Mouse (Mus musculus): ENCODE results near the gene Fgfbp3. TPM values are rescaled to one million over a fixed set of nuclear protein-coding genes. Genes with fewer than 3 reads are reported as not detected.
A peak's percentile ranks its signal among the peaks of the same experiment; 100 is the strongest.

Fgfbp3 gene
- polyA plus RNA-seq, 1 experiment from 2014 or later = 72.7 TPM

DNA sequence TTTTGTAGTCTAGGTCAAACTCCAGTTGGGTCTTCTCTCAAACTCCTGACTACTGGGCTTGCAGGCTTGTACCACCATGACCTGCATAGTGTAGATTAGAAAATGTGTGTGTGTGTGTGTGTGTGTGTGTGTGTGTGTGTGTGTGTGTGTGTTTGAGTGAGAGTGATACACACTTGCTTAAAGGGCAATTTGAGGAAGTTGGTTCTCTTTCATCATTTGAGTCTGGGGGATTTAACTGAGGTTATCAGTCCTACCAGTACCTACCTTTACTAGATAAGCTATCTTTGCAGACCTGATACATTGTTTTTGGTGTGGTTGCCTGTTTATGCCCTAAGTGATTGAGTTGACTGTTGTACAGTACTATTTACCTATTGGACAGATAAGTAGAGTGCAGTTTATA, 12.7 kb upstream of the Fgfbp3 start:
- no peak overlapping the region for H3K4me2 ChIP-seq (replicated peaks)
- no peak for ATAC-seq (ENCODE audit: low FRiP score)
- no peaks in the 10 kb centered on the region for H3K9me3 ChIP-seq (ENCODE audit: control insufficient read depth, low read length)
- H3K4me3 ChIP-seq (replicated peaks; ENCODE audit: low read length) = no peak overlapping the region
- no peak for DNase-seq (ENCODE audit: low spot score)
- H3K36me3 ChIP-seq (replicated peaks; ENCODE audit: control insufficient read depth, insufficient read depth) = no peaks in the 10 kb centered on the region
- H3K4me1 ChIP-seq (replicated peaks; ENCODE audit: control insufficient read depth, insufficient read depth, low read length) = peaks cover 5% of the 10 kb centered on the region; the same call in 1 of the 2 replicates
- no peak overlapping the region for H3K9ac ChIP-seq
- H3K27me3 ChIP-seq (ENCODE audit: control insufficient read depth, insufficient read depth, low read length) = no peaks in the 10 kb centered on the region
- no peak overlapping the region for H3K27ac ChIP-seq

DNA sequence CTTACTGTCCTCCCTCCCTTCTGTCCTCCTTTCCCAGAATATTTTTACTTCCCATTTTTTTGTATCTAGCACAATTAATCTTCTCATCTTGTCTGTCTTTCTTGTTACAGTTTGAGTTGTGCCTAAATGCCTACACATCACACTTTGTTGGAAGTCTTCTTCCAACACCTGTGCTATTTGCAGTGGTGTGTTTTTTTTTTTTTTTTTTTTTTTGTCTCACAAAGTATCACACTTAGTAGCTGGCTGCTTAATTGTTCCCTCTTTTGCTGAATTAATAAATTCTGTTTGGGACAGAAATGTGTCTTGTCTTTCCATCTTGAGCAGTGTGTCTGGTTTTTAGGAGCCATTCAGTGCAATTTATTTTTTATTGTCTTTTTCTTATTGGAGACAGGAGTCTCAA, 10.4 kb upstream of the Fgfbp3 start:
- no peak for ATAC-seq (ENCODE audit: low FRiP score)
- H3K27me3 ChIP-seq (ENCODE audit: control insufficient read depth, insufficient read depth, low read length) = no peaks in the 10 kb centered on the region

DNA sequence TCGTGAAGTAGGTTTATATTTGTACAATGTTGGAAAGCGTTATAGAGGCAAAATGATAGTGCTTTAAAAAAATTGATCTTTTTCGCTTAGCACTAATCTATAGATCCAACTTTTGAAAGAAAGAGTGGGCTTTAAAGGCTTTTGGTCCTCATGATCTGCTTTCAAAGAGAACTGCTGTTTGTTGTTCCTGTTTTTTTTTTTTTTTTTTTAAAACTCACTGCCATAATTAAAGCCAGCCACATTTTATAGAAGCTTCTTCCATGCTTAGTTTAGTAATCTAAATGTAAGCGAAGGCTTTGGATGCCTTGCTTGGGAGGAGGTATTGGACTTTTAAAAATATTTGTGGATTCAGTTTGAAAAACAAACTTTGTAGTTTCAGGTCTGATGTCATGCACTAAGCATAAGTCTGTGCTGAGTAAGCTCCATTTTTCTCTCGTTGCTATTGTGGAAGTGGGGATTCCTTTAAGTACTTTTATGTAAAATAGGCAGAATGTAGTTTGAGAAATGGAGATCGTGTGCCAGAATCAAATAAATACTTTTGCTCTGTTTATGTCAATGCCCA, 8.5 kb upstream of the Fgfbp3 start:
- peak overlapping the region; percentile 96; the same call in 1 of the 2 replicates for H3K4me2 ChIP-seq (replicated peaks)
- peaks cover 17% of the 10 kb centered on the region for H3K4me1 ChIP-seq (replicated peaks; ENCODE audit: control insufficient read depth, insufficient read depth, low read length)
- no peak overlapping the region for H3K27ac ChIP-seq
- 86% methylated on average over 6 of the region's 6 CpGs for WGBS
- no peaks in the 10 kb centered on the region for H3K27me3 ChIP-seq (ENCODE audit: control insufficient read depth, insufficient read depth, low read length)
- no peak for DNase-seq (ENCODE audit: low spot score)
- ATAC-seq (ENCODE audit: low FRiP score) = no peak
- no peak overlapping the region for H3K9ac ChIP-seq
- no peaks in the 10 kb centered on the region for H3K36me3 ChIP-seq (replicated peaks; ENCODE audit: control insufficient read depth, insufficient read depth)
- H3K9me3 ChIP-seq (ENCODE audit: control insufficient read depth, low read length) = no peaks in the 10 kb centered on the region
- H3K4me3 ChIP-seq (replicated peaks; ENCODE audit: low read length) = no peak overlapping the region

More for the DNA sequence above, 10.4 kb upstream of the Fgfbp3 start:
- Histone ChIP-seq H3K36me3 (replicated peaks; ENCODE audit: control insufficient read depth, insufficient read depth) (no peaks in the 10 kb centered on the region), H3K4me3 (replicated peaks; ENCODE audit: low read length) (no peak overlapping the region), H3K9me3 (ENCODE audit: control insufficient read depth, low read length) (no peaks in the 10 kb centered on the region), H3K4me1 (replicated peaks; ENCODE audit: control insufficient read depth, insufficient read depth, low read length) (peaks cover 17% of the 10 kb centered on the region), H3K9ac (no peak overlapping the region), H3K4me2 (replicated peaks) (no peak overlapping the region), H3K27ac (no peak overlapping the region)
- no peak for DNase-seq (ENCODE audit: low spot score)

DNA sequence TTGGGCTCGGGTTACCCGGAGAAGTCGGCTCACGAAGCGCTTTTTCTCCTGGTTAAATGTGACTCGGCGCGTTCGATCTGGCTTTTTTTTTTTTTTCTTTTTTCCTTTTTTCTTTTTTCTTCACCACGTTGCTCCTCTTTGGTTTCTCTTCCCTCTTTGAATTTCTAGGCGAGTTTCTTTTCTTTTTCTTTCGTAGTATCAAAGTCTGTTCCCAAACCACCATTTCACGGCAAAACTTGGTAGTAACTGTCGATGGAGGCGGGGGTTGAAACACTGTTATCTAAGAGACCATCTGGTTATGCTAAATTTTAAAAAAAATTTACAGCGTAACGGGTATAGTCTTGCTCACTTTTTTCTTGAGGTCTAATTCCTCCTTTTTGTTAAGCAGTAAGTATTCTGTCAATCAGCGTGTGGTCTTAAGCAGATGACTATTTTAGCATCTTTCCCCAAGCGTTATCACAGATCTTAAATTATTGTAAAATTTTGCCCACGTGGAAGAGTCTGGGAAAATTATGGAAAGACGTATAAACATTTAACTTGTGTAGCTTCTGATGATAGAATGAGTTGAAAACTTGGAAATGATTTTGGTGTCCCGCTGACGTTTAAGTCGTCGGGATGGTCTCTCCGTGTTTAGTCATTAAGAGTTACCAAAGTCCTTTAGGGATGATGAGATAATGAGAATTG, 7.3 kb upstream of the Fgfbp3 start:
- peak overlapping the region; percentile 91 for H3K9ac ChIP-seq
- peak overlapping the region; percentile 75 for H3K4me3 ChIP-seq (replicated peaks; ENCODE audit: low read length)
- no peaks in the 10 kb centered on the region for H3K36me3 ChIP-seq (replicated peaks; ENCODE audit: control insufficient read depth, insufficient read depth)
- peak overlapping the region; percentile 96 for H3K4me2 ChIP-seq (replicated peaks)
- WGBS = 2% methylated on average over 26 of the region's 26 CpGs
- no peaks in the 10 kb centered on the region for H3K27me3 ChIP-seq (ENCODE audit: control insufficient read depth, insufficient read depth, low read length)
- ATAC-seq (ENCODE audit: low FRiP score) (no peak), DNase-seq (ENCODE audit: low spot score) (no peak)
- H3K27ac ChIP-seq = peak overlapping the region; percentile 89
- H3K4me1 ChIP-seq (replicated peaks; ENCODE audit: control insufficient read depth, insufficient read depth, low read length) = peaks cover 17% of the 10 kb centered on the region
- H3K9me3 ChIP-seq (ENCODE audit: control insufficient read depth, low read length) = no peaks in the 10 kb centered on the region

DNA sequence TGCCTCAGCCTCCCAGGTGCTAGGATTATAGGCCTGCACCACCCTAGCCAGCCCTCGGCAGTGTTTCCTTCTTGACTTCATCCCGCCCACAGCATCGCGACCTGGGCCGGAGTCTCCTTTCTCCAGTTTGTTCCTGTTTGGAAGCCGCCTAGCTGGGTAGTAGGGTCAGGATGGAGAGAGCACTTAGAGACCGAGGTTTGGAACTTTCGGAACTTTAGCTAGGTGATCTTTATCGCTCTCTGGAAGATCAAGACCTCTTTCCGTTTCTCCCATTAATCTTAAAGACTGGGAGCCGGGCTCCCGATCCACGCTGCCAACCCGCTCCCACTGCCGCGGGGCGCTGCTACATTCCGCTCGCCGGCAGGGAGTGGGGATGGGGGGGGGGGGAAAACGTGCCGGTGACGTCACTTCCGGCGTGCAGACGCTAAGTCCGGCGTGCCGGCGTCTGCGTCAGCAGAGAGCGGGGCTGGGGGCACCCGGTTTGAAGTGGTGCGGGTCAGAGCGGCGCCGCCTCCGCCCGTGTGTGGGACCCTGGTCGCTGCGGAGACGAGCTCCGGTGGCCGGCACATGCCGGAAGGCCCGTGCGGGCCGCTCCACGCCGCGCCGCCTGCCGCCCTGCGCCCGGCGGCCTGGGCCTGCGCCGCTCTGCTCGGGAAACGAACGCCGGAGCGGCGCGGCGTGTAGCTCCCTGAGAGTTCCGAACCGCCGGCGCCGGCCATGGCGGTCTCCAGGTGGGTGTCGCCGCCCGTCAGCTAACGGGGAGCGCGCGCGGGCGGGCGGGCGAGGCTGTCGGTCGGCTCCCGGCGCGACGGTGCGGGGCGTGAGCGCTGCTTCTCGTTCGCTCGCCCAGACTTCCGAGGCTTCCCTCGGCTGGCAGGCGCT, 6.5 kb upstream of the Fgfbp3 start, which contains the start of gene Btaf1:
TSS of gene Btaf1 (plus strand) at position 409 of the 882 bp plus-strand sequence.
- Histone ChIP-seq H3K4me1 (replicated peaks; ENCODE audit: control insufficient read depth, insufficient read depth, low read length) (peaks cover 17% of the 10 kb centered on the region), H3K9ac (peak within 1 kb of the TSS; percentile 91), H3K27ac (peak within 1 kb of the TSS; percentile 89), H3K27me3 (ENCODE audit: control insufficient read depth, insufficient read depth, low read length) (no peaks in the 10 kb centered on the region), H3K4me3 (replicated peaks; ENCODE audit: low read length) (peak within 1 kb of the TSS; percentile 75), H3K4me2 (replicated peaks) (peak within 1 kb of the TSS; percentile 96), H3K9me3 (ENCODE audit: control insufficient read depth, low read length) (no peaks in the 10 kb centered on the region), H3K36me3 (replicated peaks; ENCODE audit: control insufficient read depth, insufficient read depth) (no peaks in the 10 kb centered on the region)
- WGBS = under 1% methylated on average over 96 of the region's 98 CpGs
- DNase-seq (ENCODE audit: low spot score) (peak; percentile 88), ATAC-seq (ENCODE audit: low FRiP score) (peak; percentile 98)

DNA sequence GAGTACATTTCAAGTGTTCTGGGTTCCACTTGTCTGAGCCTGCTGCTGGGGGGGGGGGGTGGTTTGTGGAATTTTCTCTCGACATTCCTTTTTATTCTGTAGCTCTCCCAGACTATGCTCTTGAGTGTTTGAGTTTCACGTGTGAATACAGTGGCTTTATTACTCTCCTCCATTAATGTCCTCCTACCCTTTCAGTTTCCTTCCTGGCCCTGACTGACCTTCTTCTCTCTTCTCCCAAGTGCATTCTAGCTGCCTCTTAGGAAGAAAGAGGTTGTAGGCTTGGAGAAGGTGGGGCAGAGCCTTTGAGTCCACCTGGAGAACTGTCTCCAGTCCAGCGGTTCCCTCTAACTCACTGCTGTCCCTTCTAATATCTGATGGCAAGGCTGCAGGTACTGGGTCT, 3.5 kb upstream of the Fgfbp3 start:
- Histone ChIP-seq H3K27me3 (ENCODE audit: control insufficient read depth, insufficient read depth, low read length) (no peaks in the 10 kb centered on the region), H3K4me1 (replicated peaks; ENCODE audit: control insufficient read depth, insufficient read depth, low read length) (peaks cover 24% of the 10 kb centered on the region), H3K9ac (no peak overlapping the region), H3K9me3 (ENCODE audit: control insufficient read depth, low read length) (no peaks in the 10 kb centered on the region), H3K4me2 (replicated peaks) (no peak overlapping the region), H3K27ac (no peak overlapping the region), H3K36me3 (replicated peaks; ENCODE audit: control insufficient read depth, insufficient read depth) (no peaks in the 10 kb centered on the region), H3K4me3 (replicated peaks; ENCODE audit: low read length) (no peak overlapping the region)
- ATAC-seq (ENCODE audit: low FRiP score) (no peak), DNase-seq (ENCODE audit: low spot score) (no peak)
- 70% methylated on average over 3 of the region's 3 CpGs for WGBS

DNA sequence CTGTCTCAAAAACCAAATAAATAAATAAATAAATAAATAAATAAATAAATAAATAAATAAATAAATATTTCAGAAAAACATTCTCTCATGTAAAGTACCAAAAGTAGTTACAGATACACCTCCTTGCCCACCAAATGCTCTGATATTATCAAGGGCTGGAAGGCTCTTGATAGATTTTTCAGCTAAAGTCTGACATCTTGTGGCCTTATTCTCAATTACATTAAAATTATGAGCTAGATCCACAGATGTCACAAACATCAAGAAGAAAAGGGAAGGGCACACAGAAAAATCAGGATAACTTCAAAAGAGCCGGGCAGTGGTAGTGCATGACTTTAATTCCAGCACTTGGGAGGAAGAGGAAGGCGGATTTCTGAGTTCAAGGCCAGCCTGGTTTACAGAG, 2.6 kb upstream of the Fgfbp3 start:
- H3K27ac ChIP-seq = no peak overlapping the region

DNA sequence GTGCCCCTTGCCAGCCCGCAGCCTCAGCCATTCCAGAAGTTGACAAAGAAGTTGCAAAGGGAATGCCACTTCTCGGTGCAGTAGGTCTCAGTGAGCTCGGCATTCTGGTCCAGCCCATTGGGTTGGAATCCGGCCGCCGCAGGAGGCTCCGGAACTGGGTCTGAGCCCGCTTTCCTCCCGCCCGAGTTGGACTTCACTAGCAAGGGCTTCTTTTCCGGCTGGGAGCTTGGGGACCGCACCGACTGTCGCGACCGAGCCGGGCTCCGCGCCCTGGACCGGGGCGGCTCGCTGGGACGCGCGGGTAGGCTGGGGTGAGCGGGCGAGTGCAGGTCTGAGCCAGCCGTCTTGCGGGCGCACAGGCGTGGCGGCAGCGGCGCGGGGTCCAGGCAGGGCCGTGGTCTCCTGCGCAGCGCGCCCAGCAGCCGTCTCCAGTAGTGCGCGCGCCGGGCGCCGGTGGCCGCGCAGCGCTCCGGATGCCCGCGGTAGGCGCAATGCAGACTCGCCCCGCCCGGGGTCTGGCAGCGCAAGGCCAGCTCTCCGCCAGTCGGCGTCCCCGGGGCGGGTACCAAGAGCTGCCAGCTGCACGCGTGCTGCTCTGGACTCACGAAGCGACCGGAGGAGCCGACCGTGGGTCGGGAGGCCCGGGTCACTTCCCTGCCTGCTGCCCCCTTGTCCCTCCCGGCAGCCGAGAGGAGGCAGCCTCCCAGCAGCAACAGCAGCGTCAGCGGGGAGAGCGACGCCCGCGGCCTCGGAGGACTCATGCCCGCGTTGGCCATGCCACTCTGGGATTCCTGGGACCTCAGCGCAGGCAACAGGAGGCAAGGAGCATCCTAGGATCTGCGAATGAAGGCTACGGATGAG, 744 bp downstream of the Fgfbp3 start:
- H3K4me3 ChIP-seq (replicated peaks; ENCODE audit: low read length) = peak overlapping the region; percentile 93
- ATAC-seq (ENCODE audit: low FRiP score) (peak; percentile 90), DNase-seq (ENCODE audit: low spot score) (peak; percentile 80)
- H3K36me3 ChIP-seq (replicated peaks; ENCODE audit: control insufficient read depth, insufficient read depth) = no peaks in the 10 kb centered on the region
- peak overlapping the region; percentile 86 for H3K9ac ChIP-seq
- H3K27me3 ChIP-seq (ENCODE audit: control insufficient read depth, insufficient read depth, low read length) = no peaks in the 10 kb centered on the region
- peak overlapping the region; percentile 93 for H3K4me2 ChIP-seq (replicated peaks)
- under 1% methylated on average over 85 of the region's 85 CpGs for WGBS
- peak overlapping the region; percentile 90 for H3K27ac ChIP-seq
- H3K9me3 ChIP-seq (ENCODE audit: control insufficient read depth, low read length) = no peaks in the 10 kb centered on the region
- H3K4me1 ChIP-seq (replicated peaks; ENCODE audit: control insufficient read depth, insufficient read depth, low read length) = peaks cover 11% of the 10 kb centered on the region

More for the DNA sequence above, 2.6 kb upstream of the Fgfbp3 start:
- Histone ChIP-seq H3K36me3 (replicated peaks; ENCODE audit: control insufficient read depth, insufficient read depth) (no peaks in the 10 kb centered on the region), H3K4me2 (replicated peaks) (no peak overlapping the region), H3K9ac (no peak overlapping the region), H3K27me3 (ENCODE audit: control insufficient read depth, insufficient read depth, low read length) (no peaks in the 10 kb centered on the region), H3K9me3 (ENCODE audit: control insufficient read depth, low read length) (no peaks in the 10 kb centered on the region), H3K4me1 (replicated peaks; ENCODE audit: control insufficient read depth, insufficient read depth, low read length) (peaks cover 22% of the 10 kb centered on the region), H3K4me3 (replicated peaks; ENCODE audit: low read length) (no peak overlapping the region)
- no peak for ATAC-seq (ENCODE audit: low FRiP score)
- DNase-seq (ENCODE audit: low spot score) = peak; percentile 81
- WGBS = 34% methylated on average over 2 of the region's 2 CpGs
